Comparison of ENCODE assay signal across 21 mouse cellular contexts in the genomic region with DNA sequence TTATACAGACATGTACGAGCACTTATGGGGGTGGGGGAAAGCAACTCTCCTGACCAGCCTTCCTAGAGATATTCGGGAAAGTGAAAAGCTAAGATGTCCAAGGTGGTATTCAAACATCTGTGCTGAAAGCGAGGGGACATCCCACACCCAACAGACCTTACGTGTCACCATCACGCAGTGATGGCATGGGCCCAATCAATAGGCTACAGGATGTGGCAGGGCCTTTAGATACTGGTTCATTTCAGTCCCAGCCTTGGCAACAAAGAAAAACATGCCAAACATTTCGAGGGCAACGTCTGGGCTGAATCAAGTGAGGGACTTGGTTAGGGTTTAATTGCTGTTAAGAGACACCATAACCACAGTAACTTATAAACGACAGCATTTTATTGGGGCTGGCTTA. TPM values are rescaled to one million over a fixed set of nuclear protein-coding genes. Genes with fewer than 3 reads are reported as not detected.
DNase-seq lines count a peak whose midpoint lies in the region; ATAC-seq and TF ChIP-seq lines count a peak whose summit lies in the region.
"Had no signal": no experiment of that assay in that cellular context is flagged by ENCODE, and none has a peak within 500 bp of the region (broad histone marks: within the 10 kb centered on the region; RNA-seq: fewer than 3 reads in every experiment).

No protein-coding gene starts in this region.

- H3K36me3 ChIP-seq in hindbrain, embryonic 11.5 days (ENCODE audit: control insufficient read depth, insufficient read depth, low read length), result no peaks in the 10 kb centered on the region
- peaks cover 5% of the 10 kb centered on the region; the same call in 1 of the 2 replicates for H3K36me3 ChIP-seq in hindbrain, embryonic 12.5 days
- H3K36me3 ChIP-seq in midbrain, embryonic 15.5 days (replicated peaks), result peaks cover 5% of the 10 kb centered on the region; the same call in 1 of the 2 replicates
- H3K36me3 ChIP-seq in midbrain, embryonic 11.5 days (ENCODE audit: control insufficient read depth, insufficient read depth, low read length), result no peaks in the 10 kb centered on the region
- H3K36me3 ChIP-seq in forebrain, embryonic 16.5 days (ENCODE audit: control insufficient read depth, insufficient read depth), result no peaks in the 10 kb centered on the region
- peaks cover 10% of the 10 kb centered on the region for H3K36me3 ChIP-seq in myocyte (ENCODE audit: control insufficient read depth, insufficient read depth)

- 87% methylated on average over 8 of the region's 8 CpGs for WGBS in hindbrain, embryonic 11.5 days
- 86% methylated on average over 8 of the region's 8 CpGs for WGBS in hindbrain, embryonic 12.5 days
- 90% methylated on average over 8 of the region's 8 CpGs for WGBS in midbrain, embryonic 15.5 days
- WGBS in midbrain, embryonic 11.5 days, result 94% methylated on average over 8 of the region's 8 CpGs
- WGBS in forebrain, embryonic 16.5 days, result 89% methylated on average over 8 of the region's 8 CpGs

- no peak overlapping the region for H3K9ac ChIP-seq in hindbrain, embryonic 11.5 days (ENCODE audit: low read depth, low read length)
- H3K9ac ChIP-seq in hindbrain, embryonic 12.5 days, result no peak overlapping the region
- no peak overlapping the region for H3K9ac ChIP-seq in midbrain, embryonic 15.5 days
- no peak overlapping the region for H3K9ac ChIP-seq in midbrain, embryonic 11.5 days (ENCODE audit: low read length)
- no peak overlapping the region for H3K9ac ChIP-seq in forebrain, embryonic 16.5 days (replicated peaks; ENCODE audit: low read depth, low read length)
- H3K9ac ChIP-seq: liver, postnatal 0 days had no signal

- H3K4me2 ChIP-seq in hindbrain, embryonic 11.5 days (replicated peaks; ENCODE audit: low read depth, low read length), result no peak overlapping the region
- no peak overlapping the region for H3K4me2 ChIP-seq in hindbrain, embryonic 12.5 days (replicated peaks)
- no peak overlapping the region for H3K4me2 ChIP-seq in midbrain, embryonic 15.5 days
- no peak overlapping the region for H3K4me2 ChIP-seq in midbrain, embryonic 11.5 days
- H3K4me2 ChIP-seq in forebrain, embryonic 16.5 days (ENCODE audit: low read length), result no peak overlapping the region
- no peak overlapping the region for H3K4me2 ChIP-seq in myocyte (ENCODE audit: low read depth)

- H3K79me2 ChIP-seq in myocyte (ENCODE audit: control insufficient read depth, insufficient read depth), result no peaks in the 10 kb centered on the region

- H3K4me1 ChIP-seq in hindbrain, embryonic 11.5 days (replicated peaks; ENCODE audit: control insufficient read depth, insufficient read depth, low read length), result no peaks in the 10 kb centered on the region
- H3K4me1 ChIP-seq in hindbrain, embryonic 12.5 days, result no peaks in the 10 kb centered on the region
- no peaks in the 10 kb centered on the region for H3K4me1 ChIP-seq in midbrain, embryonic 15.5 days
- no peaks in the 10 kb centered on the region for H3K4me1 ChIP-seq in midbrain, embryonic 11.5 days (ENCODE audit: control insufficient read depth, insufficient read depth, low read length)
- H3K4me1 ChIP-seq in forebrain, embryonic 16.5 days (replicated peaks; ENCODE audit: control insufficient read depth, insufficient read depth, low read length), result no peaks in the 10 kb centered on the region
- H3K4me1 ChIP-seq: midbrain, embryonic 10.5 days had no signal

- no peaks in the 10 kb centered on the region for H3K9me3 ChIP-seq in hindbrain, embryonic 11.5 days (ENCODE audit: control insufficient read depth, low read length)
- H3K9me3 ChIP-seq in hindbrain, embryonic 12.5 days (replicated peaks), result no peaks in the 10 kb centered on the region
- no peaks in the 10 kb centered on the region for H3K9me3 ChIP-seq in midbrain, embryonic 15.5 days
- no peaks in the 10 kb centered on the region for H3K9me3 ChIP-seq in midbrain, embryonic 11.5 days (ENCODE audit: control insufficient read depth, low read length)
- H3K9me3 ChIP-seq in forebrain, embryonic 16.5 days (ENCODE audit: control insufficient read depth, low read length), result no peaks in the 10 kb centered on the region
- H3K9me3 ChIP-seq: heart, embryonic 10.5 days; midbrain, embryonic 10.5 days had no signal

- H3K4me3 ChIP-seq in hindbrain, embryonic 11.5 days (ENCODE audit: low read depth, low read length), result no peak overlapping the region
- no peak overlapping the region for H3K4me3 ChIP-seq in hindbrain, embryonic 12.5 days
- H3K4me3 ChIP-seq in midbrain, embryonic 15.5 days, result no peak overlapping the region
- H3K4me3 ChIP-seq in midbrain, embryonic 11.5 days (ENCODE audit: low read depth, low read length), result no peak overlapping the region
- H3K4me3 ChIP-seq in forebrain, embryonic 16.5 days (replicated peaks; ENCODE audit: low read length), result no peak overlapping the region
- H3K4me3 ChIP-seq in myocyte, result no peak overlapping the region
- H3K4me3 ChIP-seq: heart, embryonic 10.5 days; midbrain, embryonic 10.5 days had no signal

- ATAC-seq in hindbrain, embryonic 11.5 days (ENCODE audit: low FRiP score), result peak; percentile 39; the same call in 1 of the 2 replicates
- no peak for ATAC-seq in hindbrain, embryonic 12.5 days (ENCODE audit: low FRiP score)
- ATAC-seq in midbrain, embryonic 15.5 days (replicated peaks), result 0 out of 2 replicates have a peak, but pooled peaks have one; percentile 25
- ATAC-seq in midbrain, embryonic 11.5 days (ENCODE audit: low FRiP score), result no peak
- ATAC-seq in forebrain, embryonic 16.5 days, result peak; percentile 9; the same call in 1 of the 2 replicates

- no peak overlapping the region for H3ac ChIP-seq in myocyte (ENCODE audit: control insufficient read depth, insufficient read length)

- H3K27me3 ChIP-seq in hindbrain, embryonic 11.5 days (ENCODE audit: control insufficient read depth, insufficient read depth, low read length), result no peaks in the 10 kb centered on the region
- no peaks in the 10 kb centered on the region for H3K27me3 ChIP-seq in hindbrain, embryonic 12.5 days
- no peaks in the 10 kb centered on the region for H3K27me3 ChIP-seq in midbrain, embryonic 15.5 days (replicated peaks)
- no peaks in the 10 kb centered on the region for H3K27me3 ChIP-seq in midbrain, embryonic 11.5 days (ENCODE audit: control insufficient read depth, insufficient read depth, low read length)
- no peaks in the 10 kb centered on the region for H3K27me3 ChIP-seq in forebrain, embryonic 16.5 days (replicated peaks; ENCODE audit: control insufficient read depth, insufficient read depth, low read length)
- no peaks in the 10 kb centered on the region for H3K27me3 ChIP-seq in myocyte (ENCODE audit: control insufficient read depth, insufficient read depth, insufficient read length)

- no peak for TF ChIP-seq POLR2A in myocyte (IDR thresholded peaks at IDR 0.05; ENCODE audit: insufficient read length, low read depth)

- DNase-seq in hindbrain, embryonic 11.5 days (ENCODE audit: low spot score), result no peak
- no peak for DNase-seq in midbrain, embryonic 11.5 days (ENCODE audit: low spot score, missing footprints)
- no peak for DNase-seq in spleen, adult 12 weeks (ENCODE audit: low spot score)
- no peak for DNase-seq in lung, postnatal 14 days
- DNase-seq: adrenal gland, adult 8-10 months; cerebellum, adult 8-10 months; gastrocnemius, postnatal 25 days; kidney, adult 8-10 months; kidney, postnatal 36 days; liver, postnatal 0 days; thymus, postnatal 25 days had no signal

- no peak overlapping the region for H3K27ac ChIP-seq in hindbrain, embryonic 11.5 days (ENCODE audit: low read depth, low read length)
- no peak overlapping the region for H3K27ac ChIP-seq in hindbrain, embryonic 12.5 days
- no peak overlapping the region for H3K27ac ChIP-seq in midbrain, embryonic 15.5 days
- H3K27ac ChIP-seq in midbrain, embryonic 11.5 days (ENCODE audit: low read depth, low read length), result no peak overlapping the region
- H3K27ac ChIP-seq in forebrain, embryonic 16.5 days (ENCODE audit: low read length), result no peak overlapping the region
- H3K27ac ChIP-seq: heart, embryonic 10.5 days; midbrain, embryonic 10.5 days had no signal

TF ChIP-seq in myocyte, 11 proteins besides CTCF, POLR2A, EP300 and RAD21:
- TF ChIP-seq CEBPB (IDR thresholded peaks at IDR 0.05; ENCODE audit: insufficient read depth, poor library complexity, severe bottlenecking), result no peak
- TF ChIP-seq TCF3 (IDR thresholded peaks at IDR 0.05; ENCODE audit: insufficient read length, low read depth), result no peak
- no peak for TF ChIP-seq MAX (IDR thresholded peaks at IDR 0.05; ENCODE audit: low read depth)
- TF ChIP-seq POLR2AphosphoS2 (IDR thresholded peaks at IDR 0.05; ENCODE audit: insufficient read length, low read depth), result peak; percentile 46

RNA-seq across cellular contexts. Expression of gene Tmem232, which starts 34.3 kb away (rescaled TPM):
- 0.14 and 0.29 TPM in 2 replicates for polyA plus RNA-seq in hindbrain, embryonic 11.5 days (2014; fragmentation: Nextera tagmentation; extraction: Ambion mirVana)
- 0.13 and 0.27 TPM in 2 replicates for polyA plus RNA-seq in hindbrain, embryonic 12.5 days (2016; fragmentation: Nextera tagmentation; extraction: Ambion mirVana)
- polyA plus RNA-seq in midbrain, embryonic 15.5 days (2015; fragmentation: Nextera tagmentation; extraction: Ambion mirVana), result 0.48 and 0.59 TPM in 2 replicates
- polyA plus RNA-seq in midbrain, embryonic 11.5 days (2014; fragmentation: Nextera tagmentation; extraction: Ambion mirVana), result not detected in 2 replicates
- 0.49 and 0.57 TPM in 2 replicates for polyA plus RNA-seq in forebrain, embryonic 16.5 days (2015; fragmentation: Nextera tagmentation; extraction: Ambion mirVana)
- not detected for polyA plus RNA-seq in myocyte (2012; fragmentation: generic; extraction: Trizol)
- polyA plus RNA-seq: C2C12; embryonic facial prominence, embryonic 11.5 days; heart, embryonic 10.5 days; liver, adult 2 months; liver, postnatal 0 days; midbrain, embryonic 10.5 days; stomach, embryonic 16.5 days had no signal

RNA-seq across cellular contexts. Expression of gene Vapa, which starts 38.5 kb away (rescaled TPM):
- polyA plus RNA-seq in hindbrain, embryonic 11.5 days (2014; fragmentation: Nextera tagmentation; extraction: Ambion mirVana), result 258 and 266 TPM in 2 replicates
- 264 and 270 TPM in 2 replicates for polyA plus RNA-seq in hindbrain, embryonic 12.5 days (2016; fragmentation: Nextera tagmentation; extraction: Ambion mirVana)
- polyA plus RNA-seq in midbrain, embryonic 15.5 days (2015; fragmentation: Nextera tagmentation; extraction: Ambion mirVana), result 257 and 259 TPM in 2 replicates
- 242 and 263 TPM in 2 replicates for polyA plus RNA-seq in midbrain, embryonic 11.5 days (2014; fragmentation: Nextera tagmentation; extraction: Ambion mirVana)
- polyA plus RNA-seq in forebrain, embryonic 16.5 days (2015; fragmentation: Nextera tagmentation; extraction: Ambion mirVana), result 241 and 271 TPM in 2 replicates
- polyA plus RNA-seq in myocyte (2012; fragmentation: generic; extraction: Trizol), result 78.9 TPM

Comparison
In these comparisons a context has a peak if more than half of its experiments do, and no peak if none do; other contexts are left out.
1. ATAC-seq: peak in hindbrain, embryonic 11.5 days (single experiment), midbrain, embryonic 15.5 days (single experiment) and forebrain, embryonic 16.5 days (single experiment); none in hindbrain, embryonic 12.5 days (single experiment) and midbrain, embryonic 11.5 days (single experiment).